9 mouse cellular contexts compared by ENCODE assay signal in genomic region chr3:123168815-123169214, GRCm38 (mm10).
DNase-seq lines count a peak whose midpoint lies in the region; ATAC-seq and TF ChIP-seq lines count a peak whose summit lies in the region.
"Had no signal": no experiment of that assay in that cellular context is flagged by ENCODE, and none has a peak within 500 bp of the region (broad histone marks: within the 10 kb centered on the region; RNA-seq: fewer than 3 reads in every experiment).

No protein-coding gene starts in this region.

- no peak for ATAC-seq in hindbrain, embryonic 11.5 days (ENCODE audit: low FRiP score)
- no peak for ATAC-seq in hindbrain, embryonic 12.5 days (ENCODE audit: low FRiP score)
- peak; percentile 37; the same call in 1 of the 2 replicates for ATAC-seq in heart, postnatal 0 days (ENCODE audit: insufficient read depth, low read depth)
- peak; percentile 45; the same call in 1 of the 2 replicates for ATAC-seq in lung, embryonic 16.5 days (ENCODE audit: low read depth)

- peak; percentile 76 for DNase-seq in hindbrain, embryonic 11.5 days (ENCODE audit: low spot score)
- peak; percentile 30 for DNase-seq in adrenal gland, adult 8-10 months
- DNase-seq in embryo, embryonic 11 days = peak; percentile 87
- peak; percentile 86 for DNase-seq in heart, postnatal 0 days (ENCODE audit: low spot score)
- peak; percentile 65 for DNase-seq in layer of hippocampus, adult 11-12 months (ENCODE audit: low spot score)

- no peak overlapping the region for H3K4me3 ChIP-seq in hindbrain, embryonic 11.5 days (ENCODE audit: low read depth, low read length)
- no peak overlapping the region for H3K4me3 ChIP-seq in hindbrain, embryonic 12.5 days
- H3K4me3 ChIP-seq in heart, postnatal 0 days (ENCODE audit: low read depth, low read length) = no peak overlapping the region
- H3K4me3 ChIP-seq in lung, embryonic 16.5 days (ENCODE audit: low read length) = no peak overlapping the region
- H3K4me3 ChIP-seq in small intestine, adult 2 months (ENCODE audit: low read depth, low read length) = no peak overlapping the region
- H3K4me3 ChIP-seq: limb, embryonic 15.5 days had no signal

- no peaks in the 10 kb centered on the region for H3K27me3 ChIP-seq in hindbrain, embryonic 11.5 days (ENCODE audit: control insufficient read depth, insufficient read depth, low read length)
- H3K27me3 ChIP-seq in hindbrain, embryonic 12.5 days = no peaks in the 10 kb centered on the region
- H3K27me3 ChIP-seq in heart, postnatal 0 days (ENCODE audit: control insufficient read depth, insufficient read depth, low read length) = no peaks in the 10 kb centered on the region
- H3K27me3 ChIP-seq in lung, embryonic 16.5 days (ENCODE audit: control insufficient read depth, insufficient read depth, low read depth, low read length) = no peaks in the 10 kb centered on the region
- H3K27me3 ChIP-seq in small intestine, adult 2 months (ENCODE audit: control insufficient read depth, insufficient read depth, low read length) = no peaks in the 10 kb centered on the region
- H3K27me3 ChIP-seq: limb, embryonic 15.5 days had no signal

- no peak overlapping the region for H3K9ac ChIP-seq in hindbrain, embryonic 11.5 days (ENCODE audit: low read depth, low read length)
- no peak overlapping the region for H3K9ac ChIP-seq in hindbrain, embryonic 12.5 days
- no peak overlapping the region for H3K9ac ChIP-seq in heart, postnatal 0 days (replicated peaks; ENCODE audit: low read depth, low read length)
- H3K9ac ChIP-seq in lung, embryonic 16.5 days (ENCODE audit: low read length) = no peak overlapping the region
- H3K9ac ChIP-seq: limb, embryonic 15.5 days had no signal

- no peak overlapping the region for H3K4me2 ChIP-seq in hindbrain, embryonic 11.5 days (replicated peaks; ENCODE audit: low read depth, low read length)
- H3K4me2 ChIP-seq in hindbrain, embryonic 12.5 days (replicated peaks) = no peak overlapping the region
- no peak overlapping the region for H3K4me2 ChIP-seq in heart, postnatal 0 days (ENCODE audit: low read depth, low read length)
- no peak overlapping the region for H3K4me2 ChIP-seq in lung, embryonic 16.5 days (ENCODE audit: low read depth, low read length)
- H3K4me2 ChIP-seq: limb, embryonic 15.5 days had no signal

- no peak overlapping the region for H3K27ac ChIP-seq in hindbrain, embryonic 11.5 days (ENCODE audit: low read depth, low read length)
- H3K27ac ChIP-seq in hindbrain, embryonic 12.5 days = no peak overlapping the region
- no peak overlapping the region for H3K27ac ChIP-seq in heart, postnatal 0 days (ENCODE audit: low read depth)
- no peak overlapping the region for H3K27ac ChIP-seq in lung, embryonic 16.5 days (ENCODE audit: low read length)
- H3K27ac ChIP-seq in small intestine, adult 2 months (ENCODE audit: insufficient read depth, low read depth, low read length) = no peak overlapping the region
- H3K27ac ChIP-seq: limb, embryonic 15.5 days had no signal

- H3K9me3 ChIP-seq in hindbrain, embryonic 11.5 days (ENCODE audit: control insufficient read depth, low read length) = no peaks in the 10 kb centered on the region
- no peaks in the 10 kb centered on the region for H3K9me3 ChIP-seq in hindbrain, embryonic 12.5 days (replicated peaks)
- H3K9me3 ChIP-seq in heart, postnatal 0 days (replicated peaks; ENCODE audit: control insufficient read depth, low read length) = no peaks in the 10 kb centered on the region
- H3K9me3 ChIP-seq in lung, embryonic 16.5 days (ENCODE audit: control insufficient read depth, low read length) = no peaks in the 10 kb centered on the region
- H3K9me3 ChIP-seq: limb, embryonic 15.5 days had no signal

- no peaks in the 10 kb centered on the region for H3K4me1 ChIP-seq in hindbrain, embryonic 11.5 days (replicated peaks; ENCODE audit: control insufficient read depth, insufficient read depth, low read length)
- 0 out of 2 replicates have a peak, but pooled peaks cover 2% of the 10 kb centered on the region for H3K4me1 ChIP-seq in hindbrain, embryonic 12.5 days
- H3K4me1 ChIP-seq in heart, postnatal 0 days (ENCODE audit: control insufficient read depth, insufficient read depth) = peaks cover 5% of the 10 kb centered on the region; the same call in 1 of the 2 replicates
- no peaks in the 10 kb centered on the region for H3K4me1 ChIP-seq in lung, embryonic 16.5 days (replicated peaks; ENCODE audit: control insufficient read depth, insufficient read depth, low read length)
- H3K4me1 ChIP-seq in small intestine, adult 2 months (ENCODE audit: control insufficient read depth, insufficient read depth, insufficient read length, low read length) = no peaks in the 10 kb centered on the region

- TF ChIP-seq POLR2A in small intestine, adult 2 months (IDR thresholded peaks at IDR 0.05; ENCODE audit: low read depth, low read length) = no peak

- TF ChIP-seq CTCF in heart, postnatal 0 days (IDR thresholded peaks at IDR 0.05; ENCODE audit: low read depth) = peak; percentile 89
- peak; percentile 78; the same call in 1 of the 2 replicates for TF ChIP-seq CTCF in small intestine, adult 2 months (IDR thresholded peaks at IDR 0.05; ENCODE audit: extremely low read depth, insufficient read length, insufficient replicate concordance, low read depth, low read length)

- H3K36me3 ChIP-seq in hindbrain, embryonic 11.5 days (ENCODE audit: control insufficient read depth, insufficient read depth, low read length) = no peaks in the 10 kb centered on the region
- no peaks in the 10 kb centered on the region for H3K36me3 ChIP-seq in hindbrain, embryonic 12.5 days
- no peaks in the 10 kb centered on the region for H3K36me3 ChIP-seq in heart, postnatal 0 days (replicated peaks; ENCODE audit: control insufficient read depth, insufficient read depth, low read length)
- no peaks in the 10 kb centered on the region for H3K36me3 ChIP-seq in lung, embryonic 16.5 days (ENCODE audit: control insufficient read depth, insufficient read depth, low read length)
- H3K36me3 ChIP-seq in small intestine, adult 2 months (ENCODE audit: control insufficient read depth, insufficient read depth, low read length) = no peaks in the 10 kb centered on the region
- H3K36me3 ChIP-seq: limb, embryonic 15.5 days had no signal

- TF ChIP-seq EP300 in heart, postnatal 0 days (IDR thresholded peaks at IDR 0.05; ENCODE audit: low read depth) = no peak

- 10% methylated on average over 5 of the region's 5 CpGs for WGBS in hindbrain, embryonic 11.5 days
- WGBS in hindbrain, embryonic 12.5 days = 10% methylated on average over 5 of the region's 5 CpGs
- WGBS in heart, postnatal 0 days = 5% methylated on average over 5 of the region's 5 CpGs
- WGBS in lung, embryonic 16.5 days = 6% methylated on average over 5 of the region's 5 CpGs
- 7% methylated on average over 5 of the region's 5 CpGs for WGBS in small intestine, adult 2 months

Comparison
In these comparisons a context has a peak if more than half of its experiments do, and no peak if none do; other contexts are left out.
1. ATAC-seq: peak in heart, postnatal 0 days (single experiment) and lung, embryonic 16.5 days (single experiment); none in hindbrain, embryonic 11.5 days (single experiment) and hindbrain, embryonic 12.5 days (single experiment).
2. DNase-seq: peak in every context shown above with its lines; median percentile 87 in embryo, embryonic 11 days; 86 in heart, postnatal 0 days; 76 in hindbrain, embryonic 11.5 days; 65 in layer of hippocampus, adult 11-12 months; 30 in adrenal gland, adult 8-10 months.